Mouse (Mus musculus): ENCODE results near the gene Hamp.

- TF ChIP-seq CTCF (IDR thresholded peaks at IDR 0.05; ENCODE audit: extremely low read depth, insufficient read depth, low read length): no peak
- no peak for TF ChIP-seq POLR2A (IDR thresholded peaks at IDR 0.05; ENCODE audit: extremely low read depth, insufficient read depth, low read length)
Measured at GRCm38 (mm10) chr7:30959786-30960349, 16.0 kb upstream of the Hamp start.
